Mouse (Mus musculus): ENCODE measurements around the gene Gm7980. TPM values are rescaled to one million over a fixed set of nuclear protein-coding genes. Genes with fewer than 3 reads are reported as not detected.
"Not testable (repeated sequence)": the region's sequence is repeated elsewhere in the genome, so short reads cannot be mapped to it uniquely, and the experiment has no call there.

The Gm7980 gene
- polyA plus RNA-seq (2015; fragmentation: Nextera tagmentation; extraction: Ambion mirVana) = not detected in 2 replicates

DNA sequence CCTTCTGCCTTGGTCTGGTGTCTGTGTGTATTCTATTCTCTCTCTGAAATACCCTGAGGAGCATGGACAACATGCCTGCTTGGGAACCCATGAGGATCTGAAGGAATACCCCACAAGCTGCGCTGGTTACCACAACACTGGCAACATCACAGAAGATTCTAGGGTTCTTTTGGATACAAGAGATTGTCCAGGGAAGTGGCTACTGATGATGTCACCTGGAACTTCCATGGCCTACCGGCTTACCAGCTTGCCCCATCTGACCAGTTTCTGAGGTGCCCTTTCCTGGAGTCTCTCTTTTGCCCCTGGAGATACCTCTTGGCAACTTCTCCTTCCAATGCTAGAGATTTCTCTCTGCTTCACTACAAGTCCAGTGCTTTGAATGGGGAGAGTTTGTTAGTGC is at the start of gene Gm7980:
Gene Gm7980, minus strand, starts transcription at position 101 of the 400 bp plus-strand sequence.
- not testable (repeated sequence) for H3K9ac ChIP-seq; H3K9me3 ChIP-seq; ATAC-seq (ENCODE audit: insufficient read depth, low FRiP score, low read depth); H3K36me3 ChIP-seq; H3K27me3 ChIP-seq (replicated peaks); H3K27ac ChIP-seq; H3K4me1 ChIP-seq; H3K4me3 ChIP-seq (replicated peaks); H3K4me2 ChIP-seq
- no CpG with 5 or more reads among the region's 2 CpGs for WGBS

DNA sequence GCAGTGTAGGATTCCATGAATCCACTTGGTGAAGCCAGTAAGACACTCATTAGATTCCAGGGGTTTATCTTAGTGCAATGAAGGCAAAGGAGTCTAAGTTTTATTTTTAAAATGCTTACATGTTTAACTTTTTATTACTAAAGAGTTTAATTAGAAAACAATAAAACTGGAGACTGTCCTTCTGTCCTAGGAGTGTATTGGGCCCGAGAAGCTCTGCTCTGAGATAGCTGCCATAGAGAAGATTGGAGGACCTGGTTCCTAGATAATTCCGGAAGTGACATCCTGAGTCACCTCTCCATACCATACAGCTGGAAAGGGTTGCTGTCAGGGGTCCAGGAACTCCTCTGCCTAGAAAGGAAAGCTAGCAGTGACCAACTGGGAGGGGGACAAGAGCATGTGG is 36.6 kb upstream of the Gm7980 start, which contains the start of gene 1700024B05Rik:
Gene 1700024B05Rik, plus strand, starts transcription at position 301 of the 400 bp plus-strand sequence.
- 90% methylated on average over 1 of the region's 2 CpGs for WGBS
- not testable (repeated sequence) for H3K4me2 ChIP-seq; H3K9ac ChIP-seq; ATAC-seq (ENCODE audit: insufficient read depth, low FRiP score, low read depth); H3K4me1 ChIP-seq; H3K27me3 ChIP-seq (replicated peaks); H3K36me3 ChIP-seq; H3K4me3 ChIP-seq (replicated peaks); H3K27ac ChIP-seq; H3K9me3 ChIP-seq

DNA sequence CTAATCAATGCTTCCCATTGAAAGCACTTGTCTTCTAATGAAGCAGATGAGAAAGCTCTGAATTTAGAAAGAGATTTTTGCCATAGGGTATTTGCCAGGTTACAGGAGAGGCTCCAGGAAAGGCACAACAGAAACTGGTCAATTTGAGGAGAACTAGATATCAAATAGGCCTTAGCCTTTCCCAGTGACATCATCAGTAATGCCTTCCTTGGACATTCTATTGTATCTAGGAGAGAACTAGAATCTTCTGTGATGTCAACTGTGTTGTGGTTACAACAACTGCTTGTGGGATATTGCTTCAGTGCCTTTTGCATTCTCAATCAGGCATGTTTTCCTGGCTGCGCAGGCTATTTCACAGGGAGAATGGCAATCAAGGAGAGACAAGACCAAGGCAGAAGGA is 17.6 kb upstream of the Gm7980 start, which contains the start of gene 1700049E17Rik1:
Gene 1700049E17Rik1, plus strand, starts transcription at position 301 of the 400 bp plus-strand sequence.
- H3K36me3 ChIP-seq; H3K4me3 ChIP-seq (replicated peaks); H3K9me3 ChIP-seq; H3K4me1 ChIP-seq; H3K4me2 ChIP-seq; H3K9ac ChIP-seq; H3K27me3 ChIP-seq (replicated peaks); ATAC-seq (ENCODE audit: insufficient read depth, low FRiP score, low read depth); H3K27ac ChIP-seq: not testable (repeated sequence)
- WGBS = no CpG with 5 or more reads among the region's 1 CpGs

Other genes with a start within 250 kb of the Gm7980 start
- gene Gm8068, start 205.4 kb downstream of the Gm7980 start, polyA plus RNA-seq (2015; fragmentation: Nextera tagmentation; extraction: Ambion mirVana) = not detected in 2 replicates
- gene Gm7929, start 156.7 kb downstream of the Gm7980 start, polyA plus RNA-seq (2015; fragmentation: Nextera tagmentation; extraction: Ambion mirVana) = not detected in 2 replicates
- gene Gm47189, start 134.8 kb downstream of the Gm7980 start, polyA plus RNA-seq (2015; fragmentation: Nextera tagmentation; extraction: Ambion mirVana) = not detected in 2 replicates
- gene 1700049E17Rik1, start 17.7 kb upstream of the Gm7980 start, polyA plus RNA-seq (2015; fragmentation: Nextera tagmentation; extraction: Ambion mirVana) = not detected in 2 replicates
- gene 1700024B05Rik, start 36.7 kb upstream of the Gm7980 start, polyA plus RNA-seq (2015; fragmentation: Nextera tagmentation; extraction: Ambion mirVana) = not detected in 2 replicates
- gene Gm6401, start 60.6 kb upstream of the Gm7980 start, polyA plus RNA-seq (2015; fragmentation: Nextera tagmentation; extraction: Ambion mirVana) = not detected in 2 replicates
- not detected in 2 replicates for gene Gm3543, start 76.0 kb upstream of the Gm7980 start, polyA plus RNA-seq (2015; fragmentation: Nextera tagmentation; extraction: Ambion mirVana)
- not detected in 2 replicates for gene Gm7951, start 210.1 kb upstream of the Gm7980 start, polyA plus RNA-seq (2015; fragmentation: Nextera tagmentation; extraction: Ambion mirVana)